Mouse (Mus musculus): Measurements from ENCODE around the gene Ctso.

Ctso gene

GRCm38 (mm10) chr3:81932141-81933101 is at the start of gene Ctso:
Ctso (plus strand) TSS chr3:81932601.
- peak; percentile 89 to 97 for DNase-seq (ENCODE audit: inconsistent age in 2 of 2, low spot score in 1 of 2)

- peak; percentile 70 to 83 for DNase-seq (ENCODE audit: inconsistent age in 2 of 2, low spot score in 1 of 2)
Measured at GRCm38 (mm10) chr3:81883916-81884315, 48.5 kb upstream of the Ctso start.

GRCm38 (mm10) chr3:81885566-81885965 is 46.8 kb upstream of the Ctso start:
- DNase-seq (ENCODE audit: inconsistent age in 2 of 2, low spot score in 1 of 2) = no peak

- no peak for DNase-seq (ENCODE audit: inconsistent age in 2 of 2, low spot score in 1 of 2)
Measured at GRCm38 (mm10) chr3:81889137-81889536, 43.3 kb upstream of the Ctso start.

GRCm38 (mm10) chr3:81910286-81911036 is 21.9 kb upstream of the Ctso start:
- peak; percentile 17 to 61 for DNase-seq (ENCODE audit: inconsistent age in 2 of 2, low spot score in 1 of 2)

- no peak for DNase-seq (ENCODE audit: inconsistent age in 2 of 2, low spot score in 1 of 2)
Measured at GRCm38 (mm10) chr3:81916030-81916686, 16.2 kb upstream of the Ctso start.

- DNase-seq (ENCODE audit: inconsistent age in 2 of 2, low spot score in 1 of 2) = no peak
Measured at GRCm38 (mm10) chr3:81917354-81917935, 15.0 kb upstream of the Ctso start.

GRCm38 (mm10) chr3:81918215-81918614 is 14.2 kb upstream of the Ctso start:
- no peak for DNase-seq (ENCODE audit: inconsistent age in 2 of 2, low spot score in 1 of 2)

- DNase-seq (ENCODE audit: inconsistent age in 2 of 2, low spot score in 1 of 2) = no peak
Measured at GRCm38 (mm10) chr3:81919681-81920080, 12.7 kb upstream of the Ctso start.

- DNase-seq (ENCODE audit: inconsistent age in 2 of 2, low spot score in 1 of 2) = peak; percentile 14 to 71
Measured at GRCm38 (mm10) chr3:81922910-81923309, 9.5 kb upstream of the Ctso start.

- DNase-seq (ENCODE audit: inconsistent age in 2 of 2, low spot score in 1 of 2) = peak; percentile 20 to 82
Measured at GRCm38 (mm10) chr3:81924931-81925330, 7.5 kb upstream of the Ctso start.

GRCm38 (mm10) chr3:81925856-81926255 is 6.5 kb upstream of the Ctso start:
- DNase-seq (ENCODE audit: inconsistent age in 2 of 2, low spot score in 1 of 2) = no peak

- no peak for DNase-seq (ENCODE audit: inconsistent age in 2 of 2, low spot score in 1 of 2)
Measured at GRCm38 (mm10) chr3:81926764-81927325, 5.6 kb upstream of the Ctso start.

- DNase-seq (ENCODE audit: inconsistent age in 2 of 2, low spot score in 1 of 2) = no peak
Measured at GRCm38 (mm10) chr3:81929073-81929472, 3.3 kb upstream of the Ctso start.

- DNase-seq (ENCODE audit: inconsistent age in 2 of 2, low spot score in 1 of 2) = no peak
Measured at GRCm38 (mm10) chr3:81931695-81932094, 706 bp upstream of the Ctso start.

GRCm38 (mm10) chr3:81933348-81933747 is 947 bp downstream of the Ctso start:
- DNase-seq (ENCODE audit: inconsistent age in 2 of 2, low spot score in 1 of 2) = peak in 1 of 2 experiments; percentile 59

GRCm38 (mm10) chr3:81938924-81939323 is 6.5 kb downstream of the Ctso start:
- peak; percentile 56 to 73 for DNase-seq (ENCODE audit: inconsistent age in 2 of 2, low spot score in 1 of 2)

- peak in 1 of 2 experiments; percentile 22 for DNase-seq (ENCODE audit: inconsistent age in 2 of 2, low spot score in 1 of 2)
Measured at GRCm38 (mm10) chr3:81942341-81942740, 9.9 kb downstream of the Ctso start.

- peak in 1 of 2 experiments; percentile 17 for DNase-seq (ENCODE audit: inconsistent age in 2 of 2, low spot score in 1 of 2)
Measured at GRCm38 (mm10) chr3:81943097-81943496, 10.7 kb downstream of the Ctso start.

- no peak for DNase-seq (ENCODE audit: inconsistent age in 2 of 2, low spot score in 1 of 2)
Measured at GRCm38 (mm10) chr3:81944851-81945393, 12.5 kb downstream of the Ctso start.

Data from adrenal gland, adult (tissue).